Mouse (Mus musculus) hindbrain, embryonic 11.5 days (tissue): ENCODE measurements around the gene Erbb3. TPM values are rescaled to one million over a fixed set of nuclear protein-coding genes. Genes with fewer than 3 reads are reported as not detected.
A peak's percentile ranks its signal among the peaks of the same experiment; 100 is the strongest.
"Not testable (repeated sequence)": the region's sequence is repeated elsewhere in the genome, so short reads cannot be mapped to it uniquely, and the experiment has no call there.

ENCODE experiments used
- ATAC-seq: fragments of 200-750 bp; cut with Nextera tagmentation; 2 replicates; pipeline ENCODE4 v1.8.0; 2017; ENCODE audit warnings: mild to moderate bottlenecking, moderate TSS enrichment, moderate library complexity; ENCODE audit not compliant: low FRiP score
- DNase-seq: peaks from one replicate; pipeline ENCODE4 v3.0.0-alpha.2; 2015; ENCODE audit warnings: low spot score
- H3K27ac ChIP-seq: fragments of 300-500 bp; sonication (generic); 2 replicates; pipeline ENCODE4 v1.5.1; 2014; ENCODE audit warnings: mild to moderate bottlenecking, low read depth, low read length
- H3K27me3 ChIP-seq: fragments of 300-500 bp; sonication (generic); 2 replicates; pipeline ENCODE4 v1.6.1; 2014; ENCODE audit warnings: mild to moderate bottlenecking, low read length, moderate library complexity, mixed read lengths; ENCODE audit not compliant: control insufficient read depth, insufficient read depth
- H3K36me3 ChIP-seq: fragments of 300-500 bp; sonication (generic); 2 replicates; pipeline ENCODE4 v1.6.1; 2014; ENCODE audit warnings: mild to moderate bottlenecking, low read length, moderate library complexity, mixed read lengths; ENCODE audit not compliant: control insufficient read depth, insufficient read depth
- H3K4me1 ChIP-seq: fragments of 300-500 bp; sonication (generic); replicated peaks from 2 replicates; pipeline ENCODE4 v1.6.1; 2014; ENCODE audit warnings: low read length, mixed read lengths; ENCODE audit not compliant: control insufficient read depth, insufficient read depth
- H3K4me2 ChIP-seq: fragments of 300-500 bp; sonication (generic); replicated peaks from 2 replicates; pipeline ENCODE4 v1.6.1; 2014; ENCODE audit warnings: mild to moderate bottlenecking, low read depth, low read length
- H3K4me3 ChIP-seq: fragments of 300-500 bp; sonication (generic); 2 replicates; pipeline ENCODE4 v1.5.1; 2014; ENCODE audit warnings: low read depth, low read length
- H3K9ac ChIP-seq: fragments of 300-500 bp; sonication (generic); 2 replicates; pipeline ENCODE4 v1.6.1; 2014; ENCODE audit warnings: low read depth, low read length
- H3K9me3 ChIP-seq: fragments of 300-500 bp; sonication (generic); 2 replicates; pipeline ENCODE4 v1.6.1; 2016; ENCODE audit warnings: low read length; ENCODE audit not compliant: control insufficient read depth
- WGBS: fragments of 180-500 bp; shearing (Covaris S2); extraction: QIAGEN DNeasy Blood & Tissue Kit; methylation state at CpG from one replicate; pipeline ENCODE4 v1.1.7; 2014; 5-methylcytosine and 5-hydroxymethylcytosine counted together
- polyA plus RNA-seq: library from polyadenylated mRNA; unstranded; fragments of >200 nt; fragmentation: Nextera tagmentation; extraction: Ambion mirVana; gene quantifications from 2 replicates; pipeline ENCODE4 v1.2.1, GENCODE M21; 2014

The Erbb3 gene
- polyA plus RNA-seq, 1 experiment from 2014 or later = 4.6 TPM

DNA sequence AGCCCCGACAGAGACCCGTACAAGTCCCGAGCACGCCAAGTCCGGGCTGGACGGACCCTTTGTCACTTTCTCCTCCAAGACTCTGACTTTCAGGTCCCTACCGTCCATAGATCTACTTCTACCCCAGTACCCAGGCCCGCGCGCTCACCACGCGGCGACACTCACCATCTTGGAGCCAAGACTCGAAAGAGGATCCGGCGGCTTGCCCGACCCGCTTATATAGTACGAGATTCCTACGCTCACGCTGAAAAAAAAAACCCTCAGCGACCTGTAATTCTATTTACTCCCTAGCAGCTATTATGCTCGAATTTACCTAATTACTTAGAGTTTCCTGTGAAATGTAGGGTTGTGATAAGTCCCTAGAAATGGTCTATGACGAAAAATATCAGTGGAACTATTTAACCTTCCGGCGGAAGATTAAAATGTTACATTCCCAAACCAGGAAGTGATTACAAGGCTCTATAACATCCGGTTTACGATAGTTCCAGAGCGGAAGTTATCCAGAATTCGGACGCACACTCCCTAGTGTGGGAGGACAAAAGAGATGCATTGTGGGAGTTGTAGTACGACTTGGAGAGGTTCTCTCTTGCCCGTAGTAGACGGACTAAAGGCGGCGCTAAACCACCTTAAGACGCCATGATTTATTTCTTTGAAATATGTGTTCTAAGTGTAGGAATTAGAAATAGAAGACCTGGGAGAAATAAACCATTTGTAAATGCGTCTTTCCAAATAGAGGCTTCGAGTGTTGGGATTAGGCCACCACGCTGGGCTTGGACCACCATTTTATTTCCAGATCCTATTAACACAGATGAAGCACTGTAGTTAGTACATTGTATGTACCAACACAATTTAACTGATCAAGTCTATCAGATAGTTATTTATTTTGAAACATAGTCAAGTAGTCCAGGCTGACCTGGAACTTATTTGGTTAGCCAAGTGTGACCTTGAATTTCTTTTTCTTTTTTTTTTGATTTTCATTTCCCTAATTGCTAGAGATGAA lies 37.2 kb upstream of the Erbb3 start, which contains the start of gene Rps26:
TSS of gene Rps26 (minus strand) at position 437 of the 1,000 bp plus-strand sequence.
- peak within 1 kb of the TSS; percentile 80 for H3K9ac ChIP-seq
- peak within 1 kb of the TSS; percentile 72 for H3K4me3 ChIP-seq
- peak within 1 kb of the TSS; percentile 89 for H3K4me2 ChIP-seq
- peak; percentile 94 for DNase-seq
- under 1% methylated on average over 40 of the region's 40 CpGs for WGBS
- peaks cover 6% of the 10 kb centered on the region for H3K36me3 ChIP-seq
- H3K27ac ChIP-seq = no peak within 1 kb of the TSS; the same call in 1 of the 2 replicates
- no peaks in the 10 kb centered on the region for H3K27me3 ChIP-seq
- no peaks in the 10 kb centered on the region for H3K9me3 ChIP-seq
- ATAC-seq = peak; percentile 97
- 0 out of 2 replicates have a peak, but pooled peaks cover 4% of the 10 kb centered on the region for H3K4me1 ChIP-seq

DNA sequence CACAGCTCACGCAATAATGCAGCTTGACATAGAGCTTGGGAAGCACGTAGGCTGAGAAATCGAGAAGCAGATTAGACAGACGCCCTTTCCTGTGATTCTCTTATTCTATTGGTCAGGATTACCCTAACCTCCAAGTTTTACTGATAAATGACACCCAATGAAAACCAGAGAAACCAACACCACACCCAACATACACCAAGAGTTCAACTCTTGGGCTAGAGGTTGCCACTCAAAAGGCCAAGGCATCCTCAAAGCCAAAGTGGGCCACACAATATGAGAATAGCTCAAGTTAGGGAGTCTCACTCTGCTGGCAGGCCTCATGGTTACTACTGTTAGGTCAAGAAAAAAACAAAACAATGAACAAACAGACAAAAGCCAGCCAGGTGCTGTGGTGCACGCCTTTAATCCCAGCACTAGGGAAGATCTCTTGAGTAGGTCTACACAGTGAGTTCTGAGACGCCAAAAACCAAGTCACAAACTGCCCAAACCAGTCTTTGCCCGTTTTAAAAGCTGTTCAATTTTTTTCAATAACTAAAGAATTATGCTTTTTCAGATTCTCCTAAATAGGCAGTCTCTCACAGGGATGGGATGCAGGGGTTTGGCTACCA lies 35.9 kb upstream of the Erbb3 start:
- ATAC-seq (no peak), DNase-seq (no peak)
- H3K36me3 ChIP-seq = peaks cover 6% of the 10 kb centered on the region
- H3K9ac ChIP-seq = peak overlapping the region; percentile 80
- H3K4me3 ChIP-seq = peak overlapping the region; percentile 72
- peak overlapping the region; percentile 89 for H3K4me2 ChIP-seq
- no peaks in the 10 kb centered on the region for H3K9me3 ChIP-seq
- H3K4me1 ChIP-seq = 0 out of 2 replicates have a peak, but pooled peaks cover 4% of the 10 kb centered on the region
- H3K27me3 ChIP-seq = no peaks in the 10 kb centered on the region
- WGBS = 52% methylated on average over 7 of the region's 7 CpGs
- no peak overlapping the region for H3K27ac ChIP-seq

DNA sequence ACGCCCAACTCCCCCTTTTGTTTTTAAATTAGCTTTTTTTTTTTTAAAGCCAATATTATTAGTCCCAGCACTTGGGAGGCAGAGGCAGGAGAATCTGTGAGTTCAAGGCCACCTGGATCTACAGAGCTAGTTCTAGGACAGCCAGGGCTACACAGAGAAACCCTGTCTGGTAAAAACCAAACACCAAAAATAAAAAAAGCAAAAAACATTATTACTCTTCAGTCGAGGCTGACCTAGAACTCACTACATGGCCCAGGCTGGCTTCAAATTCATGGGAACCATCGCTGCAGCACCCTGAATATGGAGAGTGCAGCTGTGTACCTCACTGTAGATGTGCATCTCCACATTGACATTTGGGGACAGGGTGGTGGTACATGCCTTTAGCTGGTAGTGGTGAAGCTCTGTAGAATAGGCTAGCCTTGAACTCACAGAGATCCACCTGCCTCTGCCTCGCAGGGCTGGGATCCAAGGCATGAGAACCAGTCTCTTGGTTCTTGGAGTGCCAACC lies 33.7 kb upstream of the Erbb3 start:
- H3K4me2 ChIP-seq, H3K9ac ChIP-seq, H3K9me3 ChIP-seq, H3K4me1 ChIP-seq, H3K4me3 ChIP-seq, DNase-seq, H3K36me3 ChIP-seq, H3K27ac ChIP-seq, H3K27me3 ChIP-seq, ATAC-seq: not testable (repeated sequence)
- WGBS = 84% methylated on average over 4 of the region's 4 CpGs

DNA sequence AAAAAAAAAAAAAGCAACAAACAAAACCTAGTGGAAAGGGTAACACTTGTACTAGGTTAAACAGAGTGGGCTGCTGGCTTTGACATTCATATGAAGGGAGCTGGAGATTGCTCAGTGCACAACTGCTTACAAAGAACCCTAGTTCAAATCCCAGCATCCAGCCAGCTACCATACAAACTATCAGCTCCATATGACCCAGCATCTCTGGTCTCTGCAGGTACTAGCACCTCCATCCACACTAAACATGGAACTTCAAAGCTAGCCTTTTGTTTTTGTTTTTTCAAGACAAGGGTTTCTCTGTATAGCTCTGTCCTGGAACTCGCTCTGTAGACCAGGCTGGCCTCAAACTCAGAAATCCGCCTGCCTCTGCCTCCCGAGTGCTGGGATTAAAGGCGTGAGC lies 33.2 kb upstream of the Erbb3 start:
- H3K9me3 ChIP-seq = no peaks in the 10 kb centered on the region
- peaks cover 6% of the 10 kb centered on the region for H3K36me3 ChIP-seq
- no peaks in the 10 kb centered on the region for H3K27me3 ChIP-seq
- no peak overlapping the region for H3K4me3 ChIP-seq
- H3K4me2 ChIP-seq = no peak overlapping the region
- DNase-seq (no peak), ATAC-seq (no peak)
- 0 out of 2 replicates have a peak, but pooled peaks cover 4% of the 10 kb centered on the region for H3K4me1 ChIP-seq
- 84% methylated on average over 4 of the region's 4 CpGs for WGBS
- no peak overlapping the region for H3K9ac ChIP-seq
- no peak overlapping the region for H3K27ac ChIP-seq

DNA sequence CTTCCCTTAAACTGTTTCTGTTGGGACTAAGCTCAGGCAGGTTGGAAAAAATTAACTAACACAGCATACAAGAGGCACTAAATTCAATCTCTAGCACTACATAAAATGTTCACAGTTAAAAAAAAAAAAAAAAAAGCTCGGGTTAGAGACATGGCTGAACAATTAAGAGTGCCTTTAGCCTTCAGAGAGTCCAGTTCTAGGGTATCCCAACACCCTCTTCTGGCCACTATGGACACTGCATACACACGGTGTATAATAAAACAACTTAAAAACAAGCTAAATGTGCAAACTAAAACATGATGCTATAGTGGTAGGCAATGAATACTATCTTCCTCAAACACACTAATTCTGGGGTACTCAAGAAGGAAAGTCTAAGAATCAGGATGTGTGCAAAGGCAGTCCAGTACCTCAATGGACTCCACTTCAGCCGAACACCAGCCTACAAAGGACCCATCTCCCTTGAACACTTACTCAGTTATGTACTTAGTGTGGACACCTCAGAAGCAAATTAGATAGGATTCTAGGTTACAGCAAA lies 32.6 kb upstream of the Erbb3 start:
- Histone ChIP-seq H3K9ac (no peak overlapping the region), H3K4me1 (0 out of 2 replicates have a peak, but pooled peaks cover 4% of the 10 kb centered on the region), H3K4me3 (no peak overlapping the region), H3K9me3 (no peaks in the 10 kb centered on the region), H3K36me3 (peaks cover 6% of the 10 kb centered on the region), H3K27me3 (no peaks in the 10 kb centered on the region), H3K4me2 (no peak overlapping the region), H3K27ac (no peak overlapping the region)
- ATAC-seq (no peak), DNase-seq (no peak)
- 78% methylated on average over 3 of the region's 3 CpGs for WGBS

DNA sequence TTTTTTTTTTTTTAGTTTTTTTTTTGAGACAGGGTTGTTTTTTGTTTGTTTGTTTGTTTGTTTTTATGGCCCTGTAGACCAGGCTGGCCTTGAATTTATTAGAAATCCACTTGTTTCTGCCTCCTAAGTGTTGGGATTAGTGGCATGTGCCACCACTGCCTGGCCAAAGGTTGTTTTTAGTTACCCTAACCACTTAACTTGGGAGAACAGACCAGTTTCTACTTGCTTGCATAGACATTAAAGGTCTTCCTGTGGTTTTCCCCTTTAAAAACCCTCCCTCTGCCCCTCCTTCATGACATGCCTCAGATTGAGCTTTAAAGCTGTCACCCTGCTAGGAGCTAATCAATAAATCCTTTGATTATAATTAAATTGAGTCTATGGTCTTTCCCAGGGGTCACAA lies 30.8 kb upstream of the Erbb3 start:
- Histone ChIP-seq H3K9ac (no peak overlapping the region), H3K27ac (no peak overlapping the region), H3K4me2 (no peak overlapping the region), H3K4me3 (no peak overlapping the region), H3K36me3 (peaks cover 6% of the 10 kb centered on the region), H3K9me3 (no peaks in the 10 kb centered on the region), H3K4me1 (0 out of 2 replicates have a peak, but pooled peaks cover under 1% of the 10 kb centered on the region), H3K27me3 (no peaks in the 10 kb centered on the region)
- ATAC-seq = no peak
- no peak for DNase-seq

DNA sequence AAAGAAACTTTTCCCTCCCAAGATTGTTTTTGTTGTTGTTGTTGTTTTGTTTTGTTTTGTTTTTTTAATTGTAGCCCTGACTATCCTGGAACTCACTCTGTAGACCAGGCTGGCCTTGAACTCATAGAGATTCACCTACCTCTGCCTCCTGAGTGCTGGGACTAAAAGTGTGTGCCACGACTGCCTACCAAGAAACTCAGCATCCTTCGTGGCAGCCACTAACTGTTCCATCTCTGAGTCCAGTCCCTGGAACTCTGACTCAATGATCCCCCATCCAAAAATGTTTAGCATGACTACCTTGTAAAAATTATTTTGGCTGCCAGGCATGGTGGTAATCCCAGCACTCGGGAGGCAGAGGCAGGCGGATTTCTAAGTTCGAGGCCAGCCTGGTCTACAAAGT lies 29.7 kb upstream of the Erbb3 start:
- ATAC-seq, H3K4me3 ChIP-seq, H3K27ac ChIP-seq, H3K9me3 ChIP-seq, H3K27me3 ChIP-seq, H3K9ac ChIP-seq, H3K4me2 ChIP-seq, H3K4me1 ChIP-seq, DNase-seq, H3K36me3 ChIP-seq: not testable (repeated sequence)
- WGBS = 77% methylated on average over 5 of the region's 5 CpGs

DNA sequence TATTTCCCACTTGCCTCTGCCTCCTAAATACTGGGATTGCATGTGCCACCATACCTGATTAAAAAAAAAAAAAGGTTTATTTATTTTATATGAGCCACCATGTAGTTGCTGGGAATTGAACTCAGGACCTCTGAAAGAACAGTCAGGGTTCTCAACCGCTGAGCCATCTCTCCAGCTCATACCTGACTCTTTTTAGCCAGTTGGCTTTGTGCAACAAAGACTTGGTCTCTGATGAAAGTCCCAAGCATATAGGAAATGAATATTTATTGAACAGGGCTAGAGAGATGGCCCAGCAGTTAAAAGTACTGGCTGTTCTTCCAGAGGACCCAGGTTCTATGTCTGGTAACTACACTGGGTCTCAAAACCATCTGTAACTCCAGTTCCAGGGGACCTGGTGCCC lies 29.1 kb upstream of the Erbb3 start:
- Histone ChIP-seq H3K36me3 (no peaks in the 10 kb centered on the region), H3K4me3 (no peak overlapping the region), H3K27ac (no peak overlapping the region), H3K27me3 (no peaks in the 10 kb centered on the region), H3K4me1 (no peaks in the 10 kb centered on the region), H3K9ac (no peak overlapping the region), H3K9me3 (no peaks in the 10 kb centered on the region), H3K4me2 (no peak overlapping the region)
- no peak for ATAC-seq
- WGBS = 88% methylated on average over 1 of the region's 1 CpGs
- no peak for DNase-seq
